Mouse (Mus musculus) kidney, adult 2 months (tissue): Measurements from ENCODE around the gene Slc30a10.

Source experiments
- CTCF ChIP-seq: fragments of 200-500 bp; conservative IDR thresholded peaks from 2 replicates; pipeline ENCODE4 v1.5.1; 2011; ENCODE audit warnings: low read depth, mild to moderate bottlenecking, control low read depth, low read length, moderate library complexity, mixed read lengths; ENCODE audit not compliant: insufficient read depth, insufficient read length
- POLR2A ChIP-seq: fragments of 200-500 bp; IDR thresholded peaks from one replicate; pipeline ENCODE4 v1.6.1; 2011; ENCODE audit warnings: low read depth, low read length, control low read depth

DNA sequence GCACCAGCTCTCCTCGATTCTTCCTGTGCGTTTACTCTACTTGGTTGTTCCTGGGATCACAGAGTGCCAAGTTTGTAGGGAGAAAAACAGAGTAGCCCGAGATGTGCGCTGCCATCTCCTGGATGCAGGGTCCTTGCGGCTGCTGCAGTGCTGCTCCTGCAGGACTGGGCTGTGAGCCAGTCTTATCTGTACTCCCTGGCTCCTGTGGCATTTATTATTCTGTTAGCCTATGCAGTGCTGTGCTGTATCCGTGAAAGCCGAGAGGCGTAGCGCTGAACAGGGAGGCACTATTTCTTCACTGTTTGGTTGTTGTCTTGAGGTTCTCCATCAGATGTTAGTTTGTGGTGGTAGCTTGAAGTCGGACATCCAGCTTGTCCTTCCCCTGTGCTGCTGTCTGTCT is 48.7 kb upstream of the Slc30a10 start:
- TF ChIP-seq CTCF = no peak
- no peak for TF ChIP-seq POLR2A
